Mouse (Mus musculus): ENCODE data around the gene Stum. TPM values are rescaled to one million over a fixed set of nuclear protein-coding genes. Genes with fewer than 3 reads are reported as not detected.
A peak's percentile ranks its signal among the peaks of the same experiment; 100 is the strongest.

Gene Stum
- polyA plus RNA-seq, 1 experiment from 2014 or later, result 0.07 TPM

DNA sequence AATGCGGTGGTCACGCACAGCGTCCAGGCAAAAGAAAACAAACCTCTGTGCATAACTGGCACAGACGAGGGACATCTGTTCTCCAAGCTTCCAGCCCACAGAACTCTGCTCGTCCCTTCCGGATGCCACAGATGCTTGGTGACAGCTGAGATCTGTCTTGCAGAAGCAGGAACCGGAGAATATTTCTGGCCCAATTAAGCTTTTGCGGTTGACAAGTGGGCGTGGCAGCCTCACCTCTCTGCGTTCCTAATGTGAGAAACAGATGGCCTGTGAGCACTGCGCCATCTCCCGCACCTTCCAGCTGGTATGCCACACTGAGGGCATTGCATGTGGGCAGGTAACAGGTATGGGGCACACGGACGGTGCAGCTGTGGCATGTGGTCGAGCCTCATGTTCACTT, 27.1 kb upstream of the Stum start:
- WGBS, result 24% methylated on average over 15 of the region's 15 CpGs
- ATAC-seq, result peak; percentile 46
- TF ChIP-seq EP300 (IDR thresholded peaks at IDR 0.05), result no peak
- TF ChIP-seq CTCF (IDR thresholded peaks at IDR 0.05), result no peak

DNA sequence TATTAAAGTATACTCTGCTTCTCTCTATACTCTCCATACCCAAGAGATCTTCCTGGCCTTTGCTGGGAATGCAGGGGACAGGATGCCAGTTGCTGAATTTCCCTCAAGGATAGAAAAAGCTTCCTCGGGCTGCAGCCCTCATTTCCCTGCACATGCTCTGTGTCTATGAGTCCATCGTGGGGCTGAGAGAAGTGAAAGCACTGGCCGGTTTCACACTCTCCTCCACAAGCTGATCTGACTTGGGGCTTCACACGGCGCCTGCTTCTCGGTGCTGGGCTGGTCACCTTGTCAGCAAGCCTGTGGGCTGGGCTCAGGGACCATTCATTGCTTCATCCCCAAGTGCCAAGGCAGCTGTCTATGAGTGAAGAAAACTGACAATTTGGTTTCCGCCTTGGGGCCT, 25.4 kb upstream of the Stum start:
- H3K9ac ChIP-seq (replicated peaks; ENCODE audit: low read depth), result no peak overlapping the region
- H3K4me3 ChIP-seq (ENCODE audit: low read depth, low read length), result no peak overlapping the region
- no peak overlapping the region for H3K27ac ChIP-seq (ENCODE audit: low read length)
- no peaks in the 10 kb centered on the region for H3K9me3 ChIP-seq (ENCODE audit: low read length)
- no peak for DNase-seq (ENCODE audit: low spot score)
- WGBS, result 70% methylated on average over 7 of the region's 7 CpGs
- H3K4me1 ChIP-seq (ENCODE audit: insufficient read depth, low read depth, low read length), result no peaks in the 10 kb centered on the region; the same call in 1 of the 2 replicates
- H3K4me2 ChIP-seq (replicated peaks; ENCODE audit: low read depth, low read length), result no peak overlapping the region
- TF ChIP-seq CTCF (IDR thresholded peaks at IDR 0.05), result no peak
- no peak for TF ChIP-seq EP300 (IDR thresholded peaks at IDR 0.05)
- no peaks in the 10 kb centered on the region for H3K36me3 ChIP-seq (ENCODE audit: insufficient read depth, low read length)
- H3K27me3 ChIP-seq (replicated peaks; ENCODE audit: insufficient read depth, low read length), result no peaks in the 10 kb centered on the region
- ATAC-seq, result no peak

More for the DNA sequence above, 27.1 kb upstream of the Stum start:
- H3K9ac ChIP-seq (replicated peaks; ENCODE audit: low read depth), result no peak overlapping the region
- H3K27ac ChIP-seq (ENCODE audit: low read length), result no peak overlapping the region
- DNase-seq (ENCODE audit: low spot score), result peak; percentile 56
- H3K4me1 ChIP-seq (ENCODE audit: insufficient read depth, low read depth, low read length), result no peaks in the 10 kb centered on the region; the same call in 1 of the 2 replicates
- H3K27me3 ChIP-seq (replicated peaks; ENCODE audit: insufficient read depth, low read length), result no peaks in the 10 kb centered on the region
- peak overlapping the region; percentile 36; the same call in 1 of the 2 replicates for H3K4me2 ChIP-seq (replicated peaks; ENCODE audit: low read depth, low read length)
- no peak overlapping the region for H3K4me3 ChIP-seq (ENCODE audit: low read depth, low read length)
- no peaks in the 10 kb centered on the region for H3K9me3 ChIP-seq (ENCODE audit: low read length)
- H3K36me3 ChIP-seq (ENCODE audit: insufficient read depth, low read length), result no peaks in the 10 kb centered on the region

DNA sequence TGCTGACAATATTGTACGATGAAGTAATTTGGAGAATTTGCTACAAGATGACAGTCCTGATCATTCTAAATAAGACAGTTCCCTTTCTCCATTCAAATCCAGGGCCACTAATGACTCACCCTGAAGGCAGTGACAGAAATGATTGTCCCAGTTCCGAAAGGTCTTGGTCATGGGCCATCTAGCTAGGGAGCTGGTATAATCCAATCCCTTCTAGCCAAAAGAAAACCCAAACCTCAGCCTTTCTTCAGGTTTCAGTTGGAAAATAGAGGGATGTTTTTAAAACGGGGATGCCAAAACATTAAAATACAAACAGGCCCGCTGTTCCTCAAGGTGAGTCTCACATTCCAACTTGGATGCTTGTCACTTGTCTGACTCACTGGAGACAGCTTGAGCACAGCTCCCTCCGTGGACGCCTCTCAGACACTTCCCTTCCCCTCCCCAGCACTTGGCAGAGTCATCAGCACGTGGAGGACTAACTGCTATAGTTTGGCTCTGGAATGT, 24.0 kb upstream of the Stum start:
- Histone ChIP-seq H3K4me1 (ENCODE audit: insufficient read depth, low read depth, low read length) (no peaks in the 10 kb centered on the region; the same call in 1 of the 2 replicates), H3K9ac (replicated peaks; ENCODE audit: low read depth) (no peak overlapping the region), H3K36me3 (ENCODE audit: insufficient read depth, low read length) (no peaks in the 10 kb centered on the region), H3K4me3 (ENCODE audit: low read depth, low read length) (no peak overlapping the region), H3K4me2 (replicated peaks; ENCODE audit: low read depth, low read length) (no peak overlapping the region), H3K27ac (ENCODE audit: low read length) (no peak overlapping the region), H3K27me3 (replicated peaks; ENCODE audit: insufficient read depth, low read length) (no peaks in the 10 kb centered on the region), H3K9me3 (ENCODE audit: low read length) (no peaks in the 10 kb centered on the region)
- DNase-seq (ENCODE audit: low spot score) (no peak), ATAC-seq (peak; percentile 26; the same call in 1 of the 2 replicates)
- no peak for TF ChIP-seq CTCF (IDR thresholded peaks at IDR 0.05)
- no peak for TF ChIP-seq EP300 (IDR thresholded peaks at IDR 0.05)
- WGBS, result 57% methylated on average over 7 of the region's 7 CpGs

DNA sequence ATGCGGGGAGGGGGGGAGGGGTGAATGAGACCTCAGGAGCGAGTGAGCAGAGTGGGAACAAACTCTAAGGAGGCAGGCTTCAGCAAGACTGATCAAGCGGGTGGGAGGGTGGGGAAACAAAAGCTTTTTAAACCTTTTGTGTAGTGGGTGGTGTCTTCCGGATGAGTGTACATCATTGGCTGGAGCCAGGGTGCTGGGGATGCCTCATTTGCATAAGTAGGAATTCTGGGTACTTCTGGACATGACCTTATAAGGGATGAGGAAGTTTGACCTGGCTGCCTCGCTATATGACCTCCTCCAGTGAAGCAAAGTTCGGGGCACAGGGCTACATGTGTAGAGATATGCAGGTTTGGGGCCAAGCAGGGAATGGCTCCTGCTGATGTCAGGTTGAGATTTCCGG, 23.0 kb upstream of the Stum start:
- WGBS, result 85% methylated on average over 7 of the region's 7 CpGs

DNA sequence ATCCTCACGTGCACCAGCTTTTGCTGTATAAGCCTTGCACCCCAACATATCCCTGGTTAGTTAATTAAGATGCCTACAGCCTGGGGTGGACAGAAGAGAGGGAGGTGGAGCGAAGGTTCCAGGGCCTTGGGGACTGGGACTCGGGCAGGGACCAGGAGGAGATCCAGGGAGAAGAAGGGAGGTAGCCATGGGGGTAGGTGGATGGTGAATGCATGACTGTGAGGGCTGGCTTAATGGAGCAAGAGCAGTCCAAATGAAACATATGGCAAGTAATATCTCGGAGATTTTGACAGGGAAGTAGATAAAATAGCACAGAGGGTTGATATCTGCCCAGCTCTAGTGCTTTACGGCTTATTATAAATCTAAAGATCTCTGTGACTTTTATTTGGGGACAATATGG, 21.6 kb upstream of the Stum start:
- H3K36me3 ChIP-seq (ENCODE audit: insufficient read depth, low read length), result no peaks in the 10 kb centered on the region
- DNase-seq (ENCODE audit: low spot score) (no peak), ATAC-seq (no peak)
- no peak overlapping the region for H3K9ac ChIP-seq (replicated peaks; ENCODE audit: low read depth)
- H3K27me3 ChIP-seq (replicated peaks; ENCODE audit: insufficient read depth, low read length), result no peaks in the 10 kb centered on the region
- H3K9me3 ChIP-seq (ENCODE audit: low read length), result no peaks in the 10 kb centered on the region
- no peak overlapping the region for H3K4me3 ChIP-seq (ENCODE audit: low read depth, low read length)
- H3K4me1 ChIP-seq (ENCODE audit: insufficient read depth, low read depth, low read length), result no peaks in the 10 kb centered on the region
- H3K27ac ChIP-seq (ENCODE audit: low read length), result no peak overlapping the region
- no peak for TF ChIP-seq EP300 (IDR thresholded peaks at IDR 0.05)
- TF ChIP-seq CTCF (IDR thresholded peaks at IDR 0.05), result no peak
- whole genome bisulfite sequencing, result 77% methylated on average over 5 of the region's 5 CpGs
- H3K4me2 ChIP-seq (replicated peaks; ENCODE audit: low read depth, low read length), result no peak overlapping the region

More for the DNA sequence above, 23.0 kb upstream of the Stum start:
- Histone ChIP-seq H3K9me3 (ENCODE audit: low read length) (no peaks in the 10 kb centered on the region), H3K4me2 (replicated peaks; ENCODE audit: low read depth, low read length) (no peak overlapping the region), H3K9ac (replicated peaks; ENCODE audit: low read depth) (no peak overlapping the region), H3K4me3 (ENCODE audit: low read depth, low read length) (no peak overlapping the region), H3K27ac (ENCODE audit: low read length) (no peak overlapping the region), H3K27me3 (replicated peaks; ENCODE audit: insufficient read depth, low read length) (no peaks in the 10 kb centered on the region), H3K4me1 (ENCODE audit: insufficient read depth, low read depth, low read length) (no peaks in the 10 kb centered on the region; the same call in 1 of the 2 replicates), H3K36me3 (ENCODE audit: insufficient read depth, low read length) (no peaks in the 10 kb centered on the region)
- no peak for TF ChIP-seq EP300 (IDR thresholded peaks at IDR 0.05)
- ATAC-seq, result no peak
- no peak for DNase-seq (ENCODE audit: low spot score)

DNA sequence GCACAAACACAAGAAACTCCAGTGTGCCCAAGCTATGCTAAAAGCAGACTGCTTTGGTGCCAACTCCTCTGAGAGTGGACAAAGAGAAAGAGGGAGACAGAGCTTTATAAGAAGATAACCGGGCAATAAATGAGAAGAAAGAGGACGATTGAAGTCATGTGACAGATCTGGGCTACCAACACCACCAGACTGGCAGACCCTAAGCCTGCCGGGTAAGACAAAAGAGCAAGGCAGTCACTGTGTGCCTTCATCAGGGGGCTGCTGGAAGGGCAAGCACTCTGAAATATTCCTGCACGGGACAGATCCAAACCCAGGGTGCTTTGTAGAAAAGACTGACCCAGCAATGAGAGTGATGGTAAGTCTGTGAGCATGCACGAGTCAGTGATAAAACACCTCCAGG, 20.2 kb upstream of the Stum start:
- DNase-seq (ENCODE audit: low spot score) (no peak), ATAC-seq (no peak)
- H3K27ac ChIP-seq (ENCODE audit: low read length), result no peak overlapping the region
- no peaks in the 10 kb centered on the region for H3K4me1 ChIP-seq (ENCODE audit: insufficient read depth, low read depth, low read length)
- H3K9me3 ChIP-seq (ENCODE audit: low read length), result no peaks in the 10 kb centered on the region
- no peak overlapping the region for H3K9ac ChIP-seq (replicated peaks; ENCODE audit: low read depth)
- no peak overlapping the region for H3K4me3 ChIP-seq (ENCODE audit: low read depth, low read length)
- no peaks in the 10 kb centered on the region for H3K27me3 ChIP-seq (replicated peaks; ENCODE audit: insufficient read depth, low read length)
- TF ChIP-seq EP300 (IDR thresholded peaks at IDR 0.05) (no peak), CTCF (IDR thresholded peaks at IDR 0.05) (no peak)
- H3K4me2 ChIP-seq (replicated peaks; ENCODE audit: low read depth, low read length), result no peak overlapping the region
- H3K36me3 ChIP-seq (ENCODE audit: insufficient read depth, low read length), result no peaks in the 10 kb centered on the region
- WGBS, result 64% methylated on average over 5 of the region's 5 CpGs

DNA sequence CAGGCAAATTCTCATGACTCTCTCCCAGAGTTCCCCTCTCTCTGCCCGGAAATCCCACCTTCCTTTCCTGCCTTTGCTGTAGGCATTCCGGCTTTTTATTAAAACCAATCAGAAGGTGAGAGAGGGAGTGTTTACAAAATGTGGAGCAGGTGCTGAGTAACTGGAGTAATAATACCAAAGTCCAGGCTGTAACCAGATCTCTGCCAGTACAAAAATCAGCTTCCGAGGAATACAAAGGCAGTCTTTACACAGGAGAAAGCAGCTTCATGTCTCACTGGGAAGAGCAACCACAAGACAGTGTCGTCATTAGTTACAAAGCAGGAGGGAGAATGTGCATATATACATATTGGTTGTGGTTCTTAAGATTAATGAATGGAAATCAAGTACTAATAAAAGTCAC, 19.3 kb upstream of the Stum start:
- ATAC-seq, result no peak
- TF ChIP-seq EP300 (IDR thresholded peaks at IDR 0.05), result no peak
- TF ChIP-seq CTCF (IDR thresholded peaks at IDR 0.05), result no peak

More for the DNA sequence above, 19.3 kb upstream of the Stum start:
- H3K36me3 ChIP-seq (ENCODE audit: insufficient read depth, low read length), result no peaks in the 10 kb centered on the region
- H3K9ac ChIP-seq (replicated peaks; ENCODE audit: low read depth), result no peak overlapping the region
- WGBS, result 42% methylated on average over 4 of the region's 4 CpGs
- no peak overlapping the region for H3K4me2 ChIP-seq (replicated peaks; ENCODE audit: low read depth, low read length)
- no peaks in the 10 kb centered on the region for H3K4me1 ChIP-seq (ENCODE audit: insufficient read depth, low read depth, low read length)
- H3K27me3 ChIP-seq (replicated peaks; ENCODE audit: insufficient read depth, low read length), result no peaks in the 10 kb centered on the region
- no peak for DNase-seq (ENCODE audit: low spot score)
- no peak overlapping the region for H3K4me3 ChIP-seq (ENCODE audit: low read depth, low read length)
- H3K27ac ChIP-seq (ENCODE audit: low read length), result no peak overlapping the region
- no peaks in the 10 kb centered on the region for H3K9me3 ChIP-seq (ENCODE audit: low read length)
